Mouse (Mus musculus) heart, embryonic 16.5 days (tissue): ENCODE data around the gene Cxcr5. TPM values are rescaled to one million over a fixed set of nuclear protein-coding genes. Genes with fewer than 3 reads are reported as not detected.

Experiments
- ATAC-seq: fragments of 200-750 bp; cut with Nextera tagmentation; replicated peaks from 2 replicates; pipeline ENCODE4 v1.8.0; 2017; ENCODE audit warnings: moderate number of reproducible peaks; ENCODE audit not compliant: insufficient read depth, low FRiP score; ENCODE audit errors: extremely low read depth
- H3K27ac ChIP-seq: fragments of 300-500 bp; sonication (generic); 2 replicates; pipeline ENCODE4 v1.5.1; 2014; ENCODE audit warnings: mild to moderate bottlenecking, low read length, control low read depth, moderate library complexity
- H3K27me3 ChIP-seq: fragments of 300-500 bp; sonication (generic); 2 replicates; pipeline ENCODE4 v1.6.1; 2014; ENCODE audit warnings: low read length, mixed read lengths; ENCODE audit not compliant: control insufficient read depth, insufficient read depth
- H3K36me3 ChIP-seq: fragments of 300-500 bp; sonication (generic); 2 replicates; pipeline ENCODE4 v1.6.1; 2014; ENCODE audit not compliant: control insufficient read depth, insufficient read depth
- H3K4me1 ChIP-seq: fragments of 300-500 bp; sonication (generic); 2 replicates; pipeline ENCODE4 v1.6.1; 2014; ENCODE audit warnings: low read length, mixed read lengths; ENCODE audit not compliant: control insufficient read depth, insufficient read depth
- H3K4me2 ChIP-seq: fragments of 300-500 bp; sonication (generic); 2 replicates; pipeline ENCODE4 v1.6.1; 2014; ENCODE audit warnings: low read depth, mild to moderate bottlenecking, control low read depth, low read length
- H3K4me3 ChIP-seq: fragments of 300-500 bp; sonication (generic); 2 replicates; pipeline ENCODE4 v1.5.1; 2014; ENCODE audit warnings: mild to moderate bottlenecking, control low read depth, low read length
- H3K9ac ChIP-seq: fragments of 300-500 bp; sonication (generic); 2 replicates; pipeline ENCODE4 v1.6.1; 2014; ENCODE audit warnings: low read length, control low read depth
- H3K9me3 ChIP-seq: fragments of 300-500 bp; sonication (generic); replicated peaks from 2 replicates; pipeline ENCODE4 v1.6.1; 2016; ENCODE audit warnings: low read length; ENCODE audit not compliant: control insufficient read depth
- WGBS: fragments of 180-500 bp; shearing (Covaris S2); extraction: QIAGEN DNeasy Blood & Tissue Kit; methylation state at CpG from one replicate; pipeline ENCODE4 v1.1.7; 2014; 5-methylcytosine and 5-hydroxymethylcytosine counted together
- polyA plus RNA-seq: library from polyadenylated mRNA; unstranded; fragments of >200 nt; fragmentation: Nextera tagmentation; extraction: Ambion mirVana; gene quantifications from 2 replicates; pipeline ENCODE4 v1.2.1, GENCODE M21; 2015

Cxcr5 gene
- polyA plus RNA-seq, result 0.17 and 0.35 TPM in 2 replicates

DNA sequence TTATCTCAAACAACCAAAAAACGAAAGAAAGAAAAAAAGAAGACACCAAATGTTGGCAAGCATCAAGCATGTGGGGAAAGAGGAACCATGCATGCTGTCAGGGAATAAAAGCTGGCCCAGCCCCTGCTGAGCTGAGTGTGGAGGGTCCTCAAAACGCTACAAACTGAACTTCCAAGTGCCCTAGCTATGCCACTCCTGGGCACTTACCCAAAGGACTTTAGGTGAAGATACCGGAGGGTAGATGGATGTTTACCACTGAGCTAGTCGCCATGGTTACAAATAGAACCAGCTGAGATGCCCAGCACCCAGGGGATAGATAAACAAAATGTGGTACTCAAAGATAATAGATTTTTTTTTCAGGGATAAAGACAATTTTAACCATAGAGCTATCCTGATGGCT lies at the start of gene Cxcr5:
Gene Cxcr5 (minus strand): TSS at position 281 of the 400 bp plus-strand sequence.
- 59% methylated on average over 4 of the region's 4 CpGs for WGBS

DNA sequence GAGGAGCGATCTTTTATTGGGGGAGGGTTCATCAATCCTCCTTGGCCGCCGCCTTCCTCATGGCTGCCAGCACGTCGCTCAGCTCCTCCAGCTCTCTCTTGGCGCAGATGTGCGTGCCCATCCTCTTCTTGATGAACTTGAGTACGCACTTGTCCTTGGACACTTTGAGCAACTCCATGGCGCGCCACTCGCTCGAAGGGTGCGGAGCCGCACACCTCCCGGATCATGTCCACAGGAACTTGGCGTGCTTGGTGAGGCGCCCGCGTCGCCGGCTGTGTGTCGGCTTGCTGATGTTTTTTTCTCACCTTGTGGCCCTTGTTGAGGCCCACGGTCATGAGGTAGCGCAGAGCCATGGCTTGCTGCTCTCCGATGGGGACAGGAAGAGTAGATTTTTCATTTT lies 48.7 kb upstream of the Cxcr5 start:
- no peaks in the 10 kb centered on the region for H3K9me3 ChIP-seq
- no peak overlapping the region for H3K4me2 ChIP-seq
- H3K36me3 ChIP-seq, result peaks cover 54% of the 10 kb centered on the region
- no peak overlapping the region for H3K4me3 ChIP-seq
- WGBS, result 97% methylated on average over 25 of the region's 25 CpGs
- no peak overlapping the region for H3K27ac ChIP-seq
- ATAC-seq, result no peak
- no peaks in the 10 kb centered on the region for H3K27me3 ChIP-seq
- H3K9ac ChIP-seq, result no peak overlapping the region
- peaks cover 20% of the 10 kb centered on the region for H3K4me1 ChIP-seq

More for the DNA sequence above, at the start of gene Cxcr5:
- H3K27ac ChIP-seq, result no peak within 1 kb of the TSS
- no peaks in the 10 kb centered on the region for H3K4me1 ChIP-seq
- no peaks in the 10 kb centered on the region for H3K36me3 ChIP-seq
- H3K9me3 ChIP-seq, result no peaks in the 10 kb centered on the region; the same call in 1 of the 2 replicates
- no peak within 1 kb of the TSS for H3K9ac ChIP-seq
- no peak within 1 kb of the TSS for H3K4me2 ChIP-seq
- no peaks in the 10 kb centered on the region for H3K27me3 ChIP-seq
- no peak within 1 kb of the TSS for H3K4me3 ChIP-seq
- ATAC-seq, result no peak

DNA sequence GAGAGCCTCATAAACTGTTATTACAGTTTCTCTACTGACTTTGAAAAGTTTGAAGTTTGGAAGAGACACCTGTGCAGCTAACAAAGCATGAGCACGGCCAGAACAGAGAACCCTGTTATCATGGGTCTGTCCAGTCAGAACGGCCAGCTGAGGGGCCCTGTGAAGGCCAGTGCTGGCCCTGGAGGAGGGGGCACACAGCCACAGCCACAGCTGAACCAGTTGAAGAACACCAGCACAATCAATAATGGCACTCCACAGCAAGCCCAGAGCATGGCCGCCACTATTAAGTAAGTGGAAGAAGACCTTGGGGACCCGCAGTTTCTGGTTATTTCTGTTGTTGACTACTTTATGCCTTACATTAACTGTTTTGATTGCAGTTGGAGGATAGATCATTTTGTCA lies 45.6 kb upstream of the Cxcr5 start:
- Histone ChIP-seq H3K27me3 (no peaks in the 10 kb centered on the region), H3K4me1 (peaks cover 25% of the 10 kb centered on the region), H3K9me3 (no peaks in the 10 kb centered on the region), H3K4me2 (peak overlapping the region; percentile 55), H3K4me3 (peak overlapping the region; percentile 28), H3K27ac (no peak overlapping the region), H3K36me3 (peaks cover 28% of the 10 kb centered on the region), H3K9ac (peak overlapping the region; percentile 30)
- ATAC-seq, result no peak
- WGBS, result 41% methylated on average over 4 of the region's 4 CpGs

DNA sequence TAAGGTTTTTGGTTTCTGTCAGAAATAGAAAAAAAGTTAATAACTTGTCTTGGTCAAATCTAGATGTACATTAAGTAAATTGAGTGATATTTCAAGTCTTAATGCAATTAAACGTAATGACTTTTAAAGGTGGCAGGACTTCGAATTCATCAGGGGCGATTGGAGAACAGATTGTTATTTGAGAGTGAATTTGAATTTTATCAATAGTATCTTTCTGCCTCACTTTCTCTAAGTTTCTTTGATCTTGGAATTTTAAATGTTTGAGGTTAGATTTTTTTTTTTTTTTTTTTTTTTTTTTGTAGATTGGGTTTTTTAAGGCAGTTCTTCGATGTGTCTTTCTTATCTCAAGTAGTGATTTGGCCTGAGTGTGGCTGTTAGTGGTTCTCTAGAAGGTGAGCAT lies 45.0 kb upstream of the Cxcr5 start:
- H3K4me1 ChIP-seq, result peaks cover 25% of the 10 kb centered on the region
- H3K27me3 ChIP-seq, result no peaks in the 10 kb centered on the region
- no peak overlapping the region for H3K4me3 ChIP-seq
- H3K9ac ChIP-seq, result peak overlapping the region; percentile 100
- no peak for ATAC-seq
- H3K36me3 ChIP-seq, result peaks cover 27% of the 10 kb centered on the region
- no peak overlapping the region for H3K27ac ChIP-seq
- H3K4me2 ChIP-seq, result peak overlapping the region; percentile 70
- WGBS, result 38% methylated on average over 4 of the region's 4 CpGs
- H3K9me3 ChIP-seq, result no peaks in the 10 kb centered on the region

DNA sequence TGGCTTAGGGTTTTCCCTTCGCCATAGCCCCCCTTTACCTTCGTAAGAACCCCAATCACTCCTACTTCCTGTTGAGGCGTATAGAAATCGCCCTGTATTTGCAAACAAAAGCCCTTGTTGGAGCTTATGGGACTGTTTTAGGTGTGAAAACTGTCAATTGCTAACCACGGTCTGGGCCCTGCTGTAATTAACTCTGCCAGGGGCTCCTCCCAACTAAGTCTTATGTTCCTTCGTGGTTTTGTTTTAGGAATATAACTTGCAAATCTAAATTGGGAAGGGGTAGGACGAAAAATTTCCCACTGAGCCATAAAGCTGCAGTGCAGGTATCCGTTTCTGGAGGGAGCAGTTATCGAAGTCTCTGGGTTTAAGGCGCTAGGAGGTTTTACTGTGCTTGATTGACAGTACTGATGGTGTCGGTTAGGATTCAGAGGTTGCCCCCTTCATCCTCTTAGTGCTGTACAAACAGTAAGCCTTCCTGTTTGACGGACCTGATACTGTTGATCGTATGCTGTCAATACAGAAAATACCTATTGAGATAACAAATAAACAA lies 44.0 kb upstream of the Cxcr5 start:
- H3K36me3 ChIP-seq, result peaks cover 21% of the 10 kb centered on the region
- no peak for ATAC-seq

DNA sequence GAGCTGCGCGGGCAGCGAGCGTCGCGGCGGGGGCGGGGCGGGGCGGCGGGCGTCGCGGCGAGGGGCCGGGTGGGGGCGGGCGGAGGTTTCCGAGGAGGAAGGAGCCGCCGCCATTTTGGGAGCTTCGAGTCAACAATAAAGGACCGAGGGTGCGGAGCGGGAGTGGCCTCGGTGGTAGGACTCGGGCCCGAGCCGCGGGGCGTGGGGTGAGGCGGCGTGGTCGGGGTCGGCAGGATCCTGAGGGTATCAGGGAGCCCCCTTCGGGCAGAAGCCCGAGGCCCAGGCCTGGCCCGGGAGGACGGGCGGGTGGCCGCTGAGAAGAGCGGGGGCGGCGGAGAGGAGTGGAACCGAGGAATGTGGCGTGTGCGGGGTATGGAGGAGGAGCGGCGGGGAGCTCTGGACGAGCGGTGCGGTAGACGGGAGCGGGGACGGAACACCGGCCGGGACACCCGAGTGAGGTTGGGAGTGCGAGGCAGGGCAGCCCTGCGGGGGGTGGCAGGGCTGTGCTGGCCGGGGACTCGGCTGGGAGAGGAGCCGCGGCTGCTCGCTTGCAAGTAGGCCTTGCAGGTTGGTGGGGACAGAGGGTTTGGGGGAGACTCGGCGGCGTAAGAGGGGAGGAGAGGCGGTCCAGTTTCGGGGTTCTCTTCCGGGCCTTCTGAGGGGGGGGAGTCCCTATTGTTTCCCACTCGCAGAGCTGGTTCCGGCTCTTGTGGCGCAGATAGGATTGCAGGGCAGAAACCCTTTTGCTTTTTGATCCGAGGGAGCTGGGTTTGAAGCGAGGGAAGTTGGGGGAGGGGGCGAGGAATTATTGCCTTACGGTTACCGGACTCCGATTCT lies 43.3 kb upstream of the Cxcr5 start, which contains the start of gene Ddx6:
Gene Ddx6 (plus strand): TSS at position 114 of the 837 bp plus-strand sequence.
- peak within 1 kb of the TSS; percentile 100 for H3K9ac ChIP-seq

More for the DNA sequence above, 44.0 kb upstream of the Cxcr5 start:
- Histone ChIP-seq H3K9ac (peak overlapping the region; percentile 100), H3K27me3 (no peaks in the 10 kb centered on the region), H3K4me2 (peak overlapping the region; percentile 70), H3K9me3 (no peaks in the 10 kb centered on the region), H3K27ac (peak overlapping the region; percentile 100), H3K4me1 (peaks cover 25% of the 10 kb centered on the region), H3K4me3 (peak overlapping the region; percentile 99)
- under 1% methylated on average over 13 of the region's 13 CpGs for WGBS

DNA sequence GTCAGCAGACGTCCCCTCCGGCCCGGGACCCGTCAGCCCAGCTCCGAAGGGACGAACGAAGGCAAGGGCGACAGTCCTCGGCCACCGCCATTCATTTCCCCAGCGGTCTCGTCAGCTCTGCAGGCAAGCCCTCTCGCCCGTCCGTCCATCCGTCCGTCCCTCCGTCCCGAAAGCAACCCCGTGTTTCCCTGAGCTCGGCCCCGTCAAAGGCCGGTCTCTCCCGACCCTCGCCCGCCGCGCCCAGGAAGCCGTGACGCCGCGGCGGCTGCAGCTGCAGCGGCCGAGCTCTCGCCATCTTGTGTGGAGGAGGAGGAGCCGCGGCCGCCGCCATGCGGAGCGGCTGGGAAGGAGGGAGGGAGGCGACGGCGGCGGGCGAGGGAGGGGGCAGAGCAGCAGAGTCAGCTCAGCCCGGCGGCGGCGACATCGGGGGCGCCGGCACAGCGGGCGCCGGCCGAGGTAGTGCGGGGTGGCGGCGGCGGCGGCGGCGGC lies 42.7 kb upstream of the Cxcr5 start:
- peak overlapping the region; percentile 99 for H3K4me3 ChIP-seq
- H3K27ac ChIP-seq, result peak overlapping the region; percentile 100
- peak overlapping the region; percentile 82 for H3K4me2 ChIP-seq
- under 1% methylated on average over 56 of the region's 65 CpGs for WGBS
- peaks cover 28% of the 10 kb centered on the region for H3K4me1 ChIP-seq
- no peaks in the 10 kb centered on the region for H3K27me3 ChIP-seq
- peak overlapping the region; percentile 100 for H3K9ac ChIP-seq
- peaks cover 12% of the 10 kb centered on the region; the same call in 1 of the 2 replicates for H3K36me3 ChIP-seq
- peak; percentile 65 for ATAC-seq
- no peaks in the 10 kb centered on the region for H3K9me3 ChIP-seq

More for the DNA sequence above, 43.3 kb upstream of the Cxcr5 start, which contains the start of gene Ddx6:
- no peaks in the 10 kb centered on the region for H3K27me3 ChIP-seq
- ATAC-seq, result peak; percentile 62
- H3K4me2 ChIP-seq, result peak within 1 kb of the TSS; percentile 82
- no peaks in the 10 kb centered on the region for H3K9me3 ChIP-seq
- H3K4me1 ChIP-seq, result peaks cover 25% of the 10 kb centered on the region
- H3K4me3 ChIP-seq, result peak within 1 kb of the TSS; percentile 99
- H3K36me3 ChIP-seq, result peaks cover 16% of the 10 kb centered on the region
- H3K27ac ChIP-seq, result peak within 1 kb of the TSS; percentile 100
- WGBS, result under 1% methylated on average over 69 of the region's 80 CpGs

DNA sequence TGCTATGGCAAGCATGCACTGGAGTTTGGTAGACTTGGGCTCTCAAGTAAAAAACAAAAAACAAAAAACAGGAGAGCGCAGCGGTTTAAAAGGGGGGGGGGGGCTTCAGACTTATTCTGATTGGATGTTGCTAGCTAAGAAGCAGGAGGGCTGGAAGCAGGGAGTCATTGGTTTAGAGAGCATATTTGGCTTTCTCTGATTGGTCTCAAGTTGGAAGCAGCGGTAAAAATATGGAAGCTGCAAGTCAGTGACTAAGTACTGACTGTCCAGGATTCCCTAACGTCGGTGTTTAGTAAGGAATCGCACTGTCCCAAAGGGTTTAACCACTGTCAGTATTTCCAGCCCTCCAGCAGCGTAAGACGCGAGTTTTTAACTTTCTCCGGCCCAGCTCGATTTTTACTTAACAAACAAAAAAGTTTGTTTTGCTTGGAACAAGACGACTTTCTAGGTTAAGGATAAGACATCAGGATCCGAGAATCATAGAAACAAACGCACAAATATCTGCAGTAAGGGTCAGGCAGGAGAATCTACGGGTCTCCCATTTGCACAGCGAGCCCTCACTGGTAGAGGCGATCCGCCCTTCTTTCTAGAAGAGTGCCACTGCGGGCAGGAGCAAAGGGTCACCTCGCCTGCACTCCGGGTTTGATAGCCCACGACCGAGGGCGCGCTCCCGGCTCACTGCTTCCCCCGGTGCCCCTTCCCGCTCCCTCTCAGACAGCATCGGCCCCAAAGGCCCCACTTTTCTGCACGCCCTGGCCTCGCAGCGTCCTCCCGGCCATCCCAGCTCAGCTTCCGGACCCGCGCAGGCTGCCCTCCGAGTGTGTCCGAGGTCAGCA lies 42.0 kb upstream of the Cxcr5 start:
- Histone ChIP-seq H3K27me3 (no peaks in the 10 kb centered on the region), H3K36me3 (peaks cover 7% of the 10 kb centered on the region; the same call in 1 of the 2 replicates), H3K9me3 (no peaks in the 10 kb centered on the region), H3K9ac (peak overlapping the region; percentile 100), H3K4me2 (peak overlapping the region; percentile 82), H3K4me1 (peaks cover 28% of the 10 kb centered on the region), H3K27ac (peak overlapping the region; percentile 100), H3K4me3 (peak overlapping the region; percentile 99)
- peak; percentile 64 for ATAC-seq
- under 1% methylated on average over 38 of the region's 38 CpGs for WGBS
